Mouse (Mus musculus) forebrain, postnatal 0 days (tissue): ENCODE measurements around the gene Mthfsl. TPM values are rescaled to one million over a fixed set of nuclear protein-coding genes. Genes with fewer than 3 reads are reported as not detected.
"Not testable (repeated sequence)": the region's sequence is repeated elsewhere in the genome, so short reads cannot be mapped to it uniquely, and the experiment has no call there.

Experiments
- ATAC-seq: fragments of 200-750 bp; cut with Nextera tagmentation; 2 replicates; pipeline ENCODE4 v1.8.0; 2017; ENCODE audit warnings: mild to moderate bottlenecking, moderate library complexity
- DNase-seq: peaks from one replicate; pipeline ENCODE4 v3.0.0-alpha.2; 2015
- H3K27ac ChIP-seq: fragments of 300-500 bp; sonication (generic); 2 replicates; pipeline ENCODE4 v1.5.1; 2014; ENCODE audit warnings: low read depth, mild to moderate bottlenecking, antibody characterized with exemption, low read length, moderate library complexity, mixed read lengths
- H3K27me3 ChIP-seq: fragments of 300-500 bp; sonication (generic); 2 replicates; pipeline ENCODE4 v1.6.1; 2014; ENCODE audit warnings: mild to moderate bottlenecking, low read length, mixed read lengths; ENCODE audit not compliant: insufficient read depth
- H3K36me3 ChIP-seq: fragments of 300-500 bp; sonication (generic); 2 replicates; pipeline ENCODE4 v1.6.1; 2014; ENCODE audit warnings: mild to moderate bottlenecking, moderate library complexity; ENCODE audit not compliant: insufficient read depth
- H3K4me1 ChIP-seq: fragments of 300-500 bp; sonication (generic); 2 replicates; pipeline ENCODE4 v1.6.1; 2014; ENCODE audit warnings: antibody characterized with exemption; ENCODE audit not compliant: insufficient read depth
- H3K4me2 ChIP-seq: fragments of 300-500 bp; sonication (generic); 2 replicates; pipeline ENCODE4 v1.6.1; 2014; ENCODE audit warnings: low read depth, mild to moderate bottlenecking, moderate library complexity
- H3K4me3 ChIP-seq: fragments of 300-500 bp; sonication (generic); 2 replicates; pipeline ENCODE4 v1.5.1; 2014; ENCODE audit warnings: low read depth, low read length, mixed read lengths
- H3K9ac ChIP-seq: fragments of 300-500 bp; sonication (generic); 2 replicates; pipeline ENCODE4 v1.6.1; 2014; ENCODE audit warnings: mild to moderate bottlenecking
- H3K9me3 ChIP-seq: fragments of 300-500 bp; sonication (generic); 2 replicates; pipeline ENCODE4 v1.6.1; 2016; ENCODE audit warnings: low read length
- CTCF ChIP-seq: sonication (generic); IDR thresholded peaks from 2 replicates; pipeline ENCODE4 v1.5.1; 2016; ENCODE audit warnings: antibody characterized with exemption, control low read depth, low read depth
- WGBS: fragments of 180-500 bp; shearing (Covaris S2); extraction: QIAGEN DNeasy Blood & Tissue Kit; methylation state at CpG from one replicate; pipeline ENCODE4 v1.1.7; 2014; 5-methylcytosine and 5-hydroxymethylcytosine counted together
- polyA plus RNA-seq: library from polyadenylated mRNA; unstranded; fragments of >200 nt; fragmentation: Nextera tagmentation; extraction: Ambion mirVana; gene quantifications from 2 replicates; pipeline ENCODE4 v1.2.1, GENCODE M21; 2015
- total RNA-seq: library from RNA; depleted of rRNA; stranded (reverse); fragments of >200 nt; gene quantifications from 2 replicates; pipeline ENCODE4 v1.2.3, GENCODE M21; 2014

The Mthfsl gene
- total and polyA plus RNA-seq, 2 experiments from 2014 or later: 14.8 to 41.8 TPM

DNA sequence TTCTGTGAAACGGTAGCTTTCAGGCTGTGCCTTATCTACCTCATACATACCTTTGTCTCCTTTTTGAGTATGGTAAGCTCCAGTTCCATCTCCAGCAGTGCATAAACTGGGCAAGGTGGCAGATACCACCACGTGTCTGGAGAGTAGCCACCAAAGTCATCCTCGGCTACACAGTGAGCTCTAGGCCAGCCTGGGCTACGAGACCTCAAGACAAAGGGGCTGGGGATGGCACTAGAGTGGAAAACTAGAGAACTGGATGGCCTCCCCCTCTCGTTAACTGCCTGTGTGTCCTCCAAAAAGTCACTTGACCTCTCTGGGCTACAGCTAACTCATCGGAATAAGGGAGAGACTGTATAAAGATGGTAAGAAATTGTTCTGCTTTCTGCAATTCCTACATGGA, 10.8 kb downstream of the Mthfsl start:
- 88% methylated on average over 6 of the region's 6 CpGs for WGBS
- H3K9me3 ChIP-seq: no peaks in the 10 kb centered on the region
- no peaks in the 10 kb centered on the region for H3K36me3 ChIP-seq
- DNase-seq (no peak), ATAC-seq (no peak)
- no peak overlapping the region for H3K9ac ChIP-seq
- H3K27me3 ChIP-seq: no peaks in the 10 kb centered on the region
- H3K4me2 ChIP-seq: no peak overlapping the region
- H3K4me1 ChIP-seq: no peaks in the 10 kb centered on the region
- no peak overlapping the region for H3K4me3 ChIP-seq
- no peak overlapping the region for H3K27ac ChIP-seq
- TF ChIP-seq CTCF: no peak

DNA sequence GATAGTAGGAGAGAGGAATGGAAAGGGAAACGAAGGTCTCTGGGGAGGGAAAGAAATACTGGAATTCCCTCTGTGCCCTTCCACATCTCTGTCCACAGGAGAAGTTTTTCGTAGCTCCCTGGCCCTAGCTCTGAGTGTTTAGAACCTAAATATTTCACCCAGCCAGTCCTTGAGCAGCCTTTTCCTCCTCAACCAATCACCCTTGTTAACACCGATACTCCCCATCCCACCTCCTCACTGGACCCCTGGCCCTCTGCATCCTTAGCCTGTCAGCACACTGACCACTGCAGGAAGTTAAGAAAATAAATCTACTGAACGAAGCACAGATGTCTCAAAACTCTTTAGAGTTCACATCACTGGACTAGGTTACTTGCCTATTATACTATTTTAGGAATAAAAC, 13.4 kb downstream of the Mthfsl start:
- TF ChIP-seq CTCF: no peak
- H3K9me3 ChIP-seq: no peaks in the 10 kb centered on the region
- H3K27ac ChIP-seq: no peak overlapping the region
- no peak overlapping the region for H3K9ac ChIP-seq
- H3K4me2 ChIP-seq: no peak overlapping the region
- H3K36me3 ChIP-seq: no peaks in the 10 kb centered on the region
- no peaks in the 10 kb centered on the region for H3K4me1 ChIP-seq
- H3K4me3 ChIP-seq: no peak overlapping the region
- H3K27me3 ChIP-seq: no peaks in the 10 kb centered on the region
- WGBS: 89% methylated on average over 4 of the region's 4 CpGs
- ATAC-seq (no peak), DNase-seq (no peak)

DNA sequence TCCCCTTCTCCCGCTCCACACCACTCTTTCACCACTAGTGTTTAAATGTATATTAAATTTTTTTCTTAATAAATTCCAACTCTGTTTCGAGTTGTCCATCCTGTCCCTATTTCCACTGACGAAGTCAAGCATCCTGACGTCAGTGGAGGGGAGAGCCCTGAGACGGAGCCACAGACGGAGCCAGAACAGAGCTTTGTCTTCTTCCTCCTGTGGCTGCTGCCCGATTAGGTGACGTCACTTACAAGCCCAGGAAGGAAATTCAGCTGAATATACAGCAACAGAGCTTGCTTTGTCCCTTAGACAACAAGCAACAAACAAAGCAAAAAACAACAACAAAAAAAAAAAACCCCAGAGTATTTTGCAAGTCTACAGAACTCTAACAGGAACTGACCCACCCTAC, 14.9 kb downstream of the Mthfsl start:
- not testable (repeated sequence) for DNase-seq, H3K27me3 ChIP-seq, H3K4me2 ChIP-seq, H3K36me3 ChIP-seq, H3K4me3 ChIP-seq, H3K9ac ChIP-seq, H3K27ac ChIP-seq, H3K4me1 ChIP-seq, H3K9me3 ChIP-seq
- 56% methylated on average over 8 of the region's 8 CpGs for WGBS
- peak; percentile 54; the same call in 1 of the 2 replicates for ATAC-seq

DNA sequence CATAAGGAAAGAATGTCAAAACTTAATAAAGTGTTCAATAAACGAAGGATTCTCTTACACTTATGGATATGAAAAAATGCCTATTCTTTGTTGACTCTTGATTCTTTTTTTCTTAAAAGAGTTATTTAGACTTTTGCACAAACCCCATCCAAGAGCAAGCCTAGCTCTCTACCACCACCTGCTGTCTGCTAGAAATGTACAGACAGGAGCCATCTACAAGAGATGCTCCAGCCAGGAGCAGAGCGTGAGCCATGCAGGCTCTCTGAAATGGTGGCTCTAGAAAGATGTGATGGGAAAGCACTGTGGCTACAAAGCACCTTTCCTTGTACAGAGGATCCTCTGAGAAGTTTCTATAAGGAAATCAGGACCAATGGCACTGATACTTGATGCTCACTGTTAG, 21.4 kb downstream of the Mthfsl start:
- not testable (repeated sequence) for H3K27me3 ChIP-seq, H3K4me2 ChIP-seq, H3K9me3 ChIP-seq, H3K4me1 ChIP-seq, DNase-seq, H3K4me3 ChIP-seq, H3K36me3 ChIP-seq, H3K9ac ChIP-seq, H3K27ac ChIP-seq
- WGBS: no CpG with 5 or more reads among the region's 2 CpGs
- ATAC-seq: peak; percentile 80

DNA sequence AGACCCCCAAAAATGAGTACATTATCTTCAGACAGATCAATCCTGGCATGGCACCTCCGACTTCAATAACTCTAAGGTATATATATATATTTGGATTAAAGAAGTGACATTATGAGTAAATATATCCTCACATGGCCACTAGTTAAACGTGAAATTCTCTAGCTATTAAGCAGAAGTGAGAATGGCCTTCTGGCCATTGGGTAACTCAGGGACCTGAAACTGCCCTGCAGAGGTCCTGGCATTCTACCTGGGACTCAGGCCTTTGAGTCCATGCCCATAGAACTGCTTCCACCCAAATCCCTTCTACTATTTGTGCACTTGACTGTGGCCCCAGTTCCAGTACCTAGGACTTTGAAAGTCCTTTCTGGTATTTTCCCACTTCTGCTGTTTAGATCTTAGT, 28.8 kb downstream of the Mthfsl start:
- H3K27ac ChIP-seq, H3K9ac ChIP-seq, H3K4me1 ChIP-seq, H3K36me3 ChIP-seq, ATAC-seq, H3K27me3 ChIP-seq, H3K4me3 ChIP-seq, H3K9me3 ChIP-seq, H3K4me2 ChIP-seq, DNase-seq: not testable (repeated sequence)
- 87% methylated on average over 2 of the region's 2 CpGs for WGBS

DNA sequence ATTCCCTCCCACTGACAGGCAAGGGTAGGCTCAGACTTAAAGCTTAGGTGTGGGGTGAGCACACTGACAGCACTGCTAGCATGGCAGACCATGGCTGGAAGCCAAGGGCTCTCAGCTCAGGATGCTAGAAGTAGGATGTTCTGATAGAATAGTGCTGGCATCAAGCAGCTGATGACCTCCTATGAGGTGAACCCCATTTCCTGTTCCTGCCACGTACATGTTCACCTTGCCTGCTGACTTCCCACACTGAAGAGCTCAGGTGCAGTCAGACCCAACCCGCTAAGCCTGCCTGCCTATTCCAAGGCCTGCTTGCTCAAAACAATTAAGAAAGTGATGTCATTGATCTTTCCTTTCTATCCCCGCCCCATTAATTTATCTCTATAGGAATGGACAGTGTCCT, 30.6 kb downstream of the Mthfsl start:
- H3K36me3 ChIP-seq, DNase-seq, ATAC-seq, H3K27ac ChIP-seq, H3K9me3 ChIP-seq, H3K4me1 ChIP-seq, H3K27me3 ChIP-seq, H3K9ac ChIP-seq, H3K4me3 ChIP-seq, H3K4me2 ChIP-seq: not testable (repeated sequence)
- 86% methylated on average over 2 of the region's 3 CpGs for WGBS

DNA sequence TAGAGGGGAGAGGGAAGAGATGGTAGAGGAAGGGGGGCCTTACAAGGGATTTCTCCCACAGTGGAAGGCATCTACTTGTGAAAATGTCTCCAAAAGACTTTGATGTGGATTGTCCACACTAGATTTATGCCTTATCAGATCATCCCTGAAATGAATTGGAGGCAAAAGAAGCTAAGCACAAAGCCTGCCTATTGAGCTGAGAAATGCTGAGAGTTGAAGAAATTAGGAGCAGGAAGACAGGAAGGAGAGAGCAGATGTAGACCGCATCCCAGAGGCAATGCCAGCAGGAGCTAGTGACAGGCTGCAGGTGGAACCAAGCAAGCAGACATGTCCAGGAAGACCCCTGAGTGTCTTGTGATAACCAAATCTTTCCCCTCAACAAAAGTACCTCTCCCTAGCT, 33.4 kb downstream of the Mthfsl start:
- not testable (repeated sequence) for H3K9me3 ChIP-seq, H3K4me2 ChIP-seq, DNase-seq, H3K27me3 ChIP-seq, H3K27ac ChIP-seq, H3K36me3 ChIP-seq, H3K9ac ChIP-seq, ATAC-seq, H3K4me3 ChIP-seq, H3K4me1 ChIP-seq
- WGBS: 100% methylated on average over 1 of the region's 1 CpGs

DNA sequence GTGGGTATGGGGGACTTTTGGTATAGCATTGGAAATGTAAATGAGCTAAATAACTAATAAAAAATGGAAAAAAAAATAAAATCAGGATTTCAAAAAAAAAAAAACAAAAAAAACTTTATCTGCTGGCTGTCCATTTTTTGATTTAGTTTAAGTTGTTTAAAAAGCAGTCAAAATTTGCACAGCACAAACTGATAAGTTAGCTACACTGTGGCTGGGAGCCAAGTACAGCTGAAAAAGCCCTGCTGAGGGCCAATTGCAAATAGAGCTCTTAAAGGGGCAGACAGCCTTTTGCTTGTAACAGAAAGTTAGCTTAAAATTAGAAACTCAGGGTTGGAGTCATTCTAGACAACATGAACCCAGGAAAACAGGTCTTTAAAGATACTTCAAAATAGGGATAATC, 61.8 kb downstream of the Mthfsl start:
- H3K9me3 ChIP-seq, H3K4me3 ChIP-seq, H3K4me1 ChIP-seq, H3K36me3 ChIP-seq, H3K9ac ChIP-seq, H3K27me3 ChIP-seq, H3K4me2 ChIP-seq, DNase-seq, ATAC-seq, H3K27ac ChIP-seq: not testable (repeated sequence)

DNA sequence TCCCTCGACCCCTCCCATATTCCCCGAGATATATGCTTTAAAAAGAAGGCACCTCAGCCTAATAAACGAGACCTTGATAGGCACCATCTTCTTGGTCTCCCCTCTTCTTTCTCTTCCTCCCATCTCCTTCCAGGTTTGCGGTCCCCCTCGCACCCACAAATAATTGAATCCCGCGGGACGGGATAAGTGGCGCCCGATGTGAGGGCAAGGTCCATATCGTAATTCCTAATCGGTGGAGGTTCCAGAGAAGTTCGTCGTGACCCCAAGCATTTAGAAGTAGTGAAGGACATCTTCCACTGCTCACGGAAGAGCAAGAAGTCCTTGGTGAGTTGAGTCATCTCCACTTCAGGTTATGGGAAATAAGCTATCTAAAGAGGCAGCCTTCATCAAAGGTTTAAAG, 69.4 kb downstream of the Mthfsl start:
- H3K36me3 ChIP-seq, H3K9ac ChIP-seq, H3K4me3 ChIP-seq, H3K27ac ChIP-seq, H3K27me3 ChIP-seq, DNase-seq, H3K4me1 ChIP-seq, H3K4me2 ChIP-seq, ATAC-seq, H3K9me3 ChIP-seq: not testable (repeated sequence)
- WGBS: 99% methylated on average over 12 of the region's 15 CpGs
